Mouse (Mus musculus) olfactory bulb, adult 2 months (tissue): ENCODE measurements at regions not wholly inside any gene's neighbourhood (a gene's known extent, or its start where the extent isn't known, plus 50 kb on each side); places are given as distances from the start of the nearest gene placed in this dataset.

Source experiments
- H3K27ac ChIP-seq: fragments of 200-500 bp; 2 replicates; pipeline ENCODE4 v1.5.1; 2012; ENCODE audit warnings: low read depth, low read length; ENCODE audit not compliant: insufficient read depth
- H3K4me1 ChIP-seq: fragments of 200-500 bp; 2 replicates; pipeline ENCODE4 v1.6.1; 2012; ENCODE audit warnings: low read length; ENCODE audit not compliant: control insufficient read depth, insufficient read depth
- H3K4me3 ChIP-seq: fragments of 200-500 bp; 2 replicates; pipeline ENCODE4 v1.5.1; 2012; ENCODE audit warnings: mild to moderate bottlenecking, low read depth, low read length, moderate library complexity; ENCODE audit not compliant: insufficient read depth
- CTCF ChIP-seq: fragments of 200-500 bp; IDR thresholded peaks from 2 replicates; pipeline ENCODE4 v1.5.1; 2012; ENCODE audit warnings: low read depth, mild to moderate bottlenecking, low read length, moderate library complexity; ENCODE audit not compliant: insufficient read depth
- POLR2A ChIP-seq: fragments of 200-500 bp; IDR thresholded peaks from 2 replicates; pipeline ENCODE4 v1.6.1; 2012; ENCODE audit warnings: mild to moderate bottlenecking, low read depth, low read length, moderate library complexity; ENCODE audit not compliant: insufficient read depth
- WGBS: fragments of 180-500 bp; shearing (Covaris S2); methylation state at CpG from one replicate; pipeline ENCODE4 v1.1.7; 2018; 5-methylcytosine and 5-hydroxymethylcytosine counted together

DNA sequence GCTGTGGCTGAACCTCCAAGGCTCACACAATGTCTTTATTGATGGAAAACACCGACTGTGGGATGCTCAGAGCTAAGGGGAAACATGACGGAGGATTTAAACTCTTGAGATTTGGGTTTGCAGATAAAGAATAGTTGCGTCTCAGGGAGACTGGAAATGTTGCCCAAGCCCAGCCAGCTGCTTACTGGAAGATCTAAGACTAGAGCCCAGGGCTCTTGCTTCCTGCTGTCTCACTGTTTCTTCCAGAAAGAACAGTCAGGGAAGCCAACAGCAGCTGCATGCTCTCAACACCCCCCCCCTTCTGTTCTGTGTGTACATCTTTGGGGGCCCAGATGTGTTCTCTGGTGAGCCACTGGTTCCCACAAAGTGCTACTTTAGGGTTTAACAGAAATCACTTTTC lies 333.0 kb downstream of the Mtx2 start:
- Histone ChIP-seq H3K4me1 (peaks cover 3% of the 10 kb centered on the region; the same call in 1 of the 2 replicates), H3K27ac (no peak overlapping the region), H3K4me3 (no peak overlapping the region)
- 61% methylated on average over 3 of the region's 3 CpGs for WGBS
- no peak for TF ChIP-seq POLR2A
- no peak for TF ChIP-seq CTCF

DNA sequence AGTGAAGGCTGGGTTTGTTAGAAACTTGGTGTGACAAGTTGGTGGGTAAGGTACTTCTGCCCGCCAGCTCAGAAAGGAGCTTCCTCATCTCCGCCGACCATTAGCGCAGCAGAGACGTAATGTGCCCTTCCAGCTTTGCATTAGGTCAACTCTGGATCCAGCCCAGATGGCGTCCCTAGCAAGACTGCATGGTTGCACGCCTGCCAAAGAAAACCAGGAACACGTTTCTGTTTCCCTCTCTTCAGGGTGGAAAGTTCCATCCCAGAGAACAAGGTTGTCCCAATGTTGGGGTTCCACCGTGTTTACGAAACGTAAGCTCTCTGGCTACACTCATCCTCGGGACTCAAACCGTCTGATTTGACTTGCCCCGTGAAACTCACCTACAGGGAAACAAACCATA lies 335.5 kb downstream of the Mtx2 start:
- TF ChIP-seq CTCF (no peak), POLR2A (no peak)
- Histone ChIP-seq H3K4me3 (no peak overlapping the region), H3K4me1 (peaks cover 3% of the 10 kb centered on the region; the same call in 1 of the 2 replicates), H3K27ac (no peak overlapping the region)
- 95% methylated on average over 14 of the region's 14 CpGs for WGBS

DNA sequence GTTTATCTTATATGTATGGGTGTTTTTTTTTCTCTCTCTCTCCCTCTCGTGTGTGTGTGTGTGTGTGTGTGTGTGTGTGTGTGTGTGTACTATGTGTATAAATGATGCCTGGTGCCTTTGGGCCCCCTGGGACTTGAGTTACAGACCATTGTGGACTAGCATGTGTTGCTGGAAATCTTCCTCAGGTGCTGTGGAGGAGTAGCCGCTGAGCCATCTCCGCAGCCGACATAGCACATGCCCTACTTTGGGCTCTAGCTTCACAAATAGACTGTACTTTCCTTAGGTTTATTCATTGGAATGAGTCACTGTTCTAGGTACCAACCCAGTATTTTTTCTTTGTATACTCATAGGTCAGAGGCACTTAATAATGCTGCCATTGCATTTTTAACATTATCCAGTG lies 339.4 kb downstream of the Mtx2 start:
- no peak overlapping the region for H3K27ac ChIP-seq
- TF ChIP-seq POLR2A (no peak), CTCF (no peak)
- 60% methylated on average over 4 of the region's 4 CpGs for WGBS

GRCm38 (mm10) chr2:75176267-75176666 lies 350.7 kb downstream of the Mtx2 start:
- no peak overlapping the region for H3K27ac ChIP-seq
- TF ChIP-seq POLR2A = no peak
- TF ChIP-seq CTCF = no peak
- no peak overlapping the region for H3K4me3 ChIP-seq
- WGBS = 93% methylated on average over 5 of the region's 5 CpGs
- H3K4me1 ChIP-seq = no peaks in the 10 kb centered on the region

More for the DNA sequence above, 339.4 kb downstream of the Mtx2 start:
- Histone ChIP-seq H3K4me1 (peaks cover 3% of the 10 kb centered on the region; the same call in 1 of the 2 replicates), H3K4me3 (no peak overlapping the region)

DNA sequence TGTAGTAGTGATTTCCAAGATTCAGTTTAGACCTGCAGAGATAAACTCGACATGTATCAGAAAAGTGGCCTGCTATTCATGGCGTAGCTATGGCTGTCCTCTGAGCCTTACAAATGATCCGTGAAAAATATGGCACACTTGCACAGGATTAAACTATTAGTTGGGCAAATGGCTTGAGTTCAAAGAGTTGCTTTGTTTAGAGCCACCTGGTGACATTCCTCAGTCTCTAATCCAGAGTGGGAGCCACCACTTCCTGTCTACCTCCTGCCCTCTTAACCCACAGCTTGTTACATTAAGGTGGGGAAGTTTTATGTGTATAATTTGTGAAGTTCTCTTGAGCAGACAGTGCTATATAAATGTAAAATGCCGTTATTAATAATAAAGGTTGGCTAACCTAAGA lies 357.7 kb downstream of the Mtx2 start:
- 60% methylated on average over 4 of the region's 4 CpGs for WGBS
- Histone ChIP-seq H3K4me3 (no peak overlapping the region), H3K27ac (no peak overlapping the region), H3K4me1 (no peaks in the 10 kb centered on the region)
- no peak for TF ChIP-seq POLR2A
- TF ChIP-seq CTCF = no peak

DNA sequence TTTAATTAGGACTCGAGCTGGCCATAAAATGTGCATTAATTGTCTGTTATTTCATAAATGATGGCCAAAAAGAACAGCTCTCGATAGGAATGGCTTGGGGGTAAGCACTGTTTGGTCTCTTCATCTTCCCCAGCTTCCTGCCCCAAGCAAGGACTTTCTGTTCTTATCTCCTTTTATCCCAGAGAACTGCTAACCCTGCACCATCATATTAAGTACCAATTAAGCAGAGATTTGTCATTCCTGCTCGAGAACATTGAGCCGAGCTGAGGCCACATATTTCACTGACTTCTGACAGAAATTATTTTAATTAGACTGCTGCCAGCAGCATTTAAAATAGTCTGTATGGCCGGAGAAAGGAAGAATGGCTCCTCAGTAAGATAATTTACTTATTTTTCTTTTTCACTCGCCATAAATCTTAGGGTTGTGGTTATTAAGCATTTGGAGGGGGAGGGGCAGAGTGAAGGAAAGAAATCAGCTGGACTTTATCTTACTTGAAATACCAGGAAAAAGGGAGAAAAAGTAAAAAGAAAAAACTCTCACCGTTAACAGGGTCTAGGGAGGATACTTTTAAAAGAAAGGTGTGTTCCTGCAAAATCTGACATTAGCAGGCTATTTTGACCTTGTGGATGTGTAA lies 377.1 kb downstream of the Mtx2 start:
- H3K4me1 ChIP-seq = no peaks in the 10 kb centered on the region
- no peak overlapping the region for H3K27ac ChIP-seq
- H3K4me3 ChIP-seq = no peak overlapping the region
- 68% methylated on average over 7 of the region's 7 CpGs for WGBS
- TF ChIP-seq POLR2A (no peak), CTCF (no peak)

GRCm38 (mm10) chr2:75208821-75209758 lies 383.5 kb downstream of the Mtx2 start:
- H3K4me3 ChIP-seq = no peak overlapping the region
- peaks cover 10% of the 10 kb centered on the region for H3K4me1 ChIP-seq
- H3K27ac ChIP-seq = no peak overlapping the region
- TF ChIP-seq CTCF (no peak), POLR2A (no peak)
- 25% methylated on average over 27 of the region's 27 CpGs for WGBS

DNA sequence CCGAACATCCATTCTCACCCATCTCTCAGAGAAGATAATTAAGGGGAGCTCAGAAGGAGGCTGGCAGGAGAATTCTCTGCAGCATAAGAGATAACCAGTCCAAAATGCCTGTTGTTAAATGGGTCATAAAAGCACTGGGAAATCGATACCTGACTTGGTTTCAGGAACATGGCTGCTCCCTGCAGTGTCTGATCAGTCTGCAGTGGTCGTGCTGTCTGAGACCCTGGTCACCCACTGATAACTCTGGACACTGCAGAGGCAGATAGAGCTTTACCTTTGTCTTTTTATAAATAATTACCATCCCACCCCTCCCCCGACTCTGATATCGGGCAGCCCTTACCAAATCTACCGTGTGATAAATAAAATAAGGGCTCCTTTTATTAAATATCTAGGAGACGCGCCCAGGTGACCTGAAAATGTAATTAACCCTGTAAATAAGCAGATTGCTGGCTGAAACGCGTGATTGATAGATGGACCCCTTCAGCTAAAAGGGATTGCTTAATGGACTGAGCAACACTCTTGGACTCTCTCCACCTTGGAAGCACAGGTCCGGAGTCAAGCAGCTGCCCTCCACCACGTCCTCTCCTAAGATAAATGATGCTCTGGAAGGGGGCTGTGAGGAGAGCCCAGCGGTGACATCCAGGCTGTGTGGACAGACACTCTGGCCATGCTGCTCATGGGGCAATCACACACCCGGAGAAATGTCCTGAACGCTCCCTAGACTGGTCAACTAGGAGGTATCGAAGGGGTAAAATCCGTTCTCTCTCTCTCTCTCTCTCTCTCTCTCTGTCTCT lies 384.4 kb downstream of the Mtx2 start:
- H3K27ac ChIP-seq = no peak overlapping the region
- TF ChIP-seq POLR2A (no peak), CTCF (no peak)
- 71% methylated on average over 17 of the region's 17 CpGs for WGBS
- H3K4me1 ChIP-seq = peaks cover 10% of the 10 kb centered on the region
- no peak overlapping the region for H3K4me3 ChIP-seq
